Mouse (Mus musculus) liver, postnatal 0 days (tissue): ENCODE measurements at regions not wholly inside any gene's neighbourhood (a gene's known extent, or its start where the extent isn't known, plus 50 kb on each side); places are given as distances from the start of the nearest gene placed in this dataset.

ENCODE experiments used
- CTCF ChIP-seq: sonication (generic); IDR thresholded peaks from 2 replicates; pipeline ENCODE4 v1.5.1; 2016; ENCODE audit warnings: antibody characterized with exemption, low read depth
- EP300 ChIP-seq: IDR thresholded peaks from 2 replicates; pipeline ENCODE4 v1.6.1; 2016; ENCODE audit warnings: antibody characterized with exemption, low read depth, mild to moderate bottlenecking

DNA sequence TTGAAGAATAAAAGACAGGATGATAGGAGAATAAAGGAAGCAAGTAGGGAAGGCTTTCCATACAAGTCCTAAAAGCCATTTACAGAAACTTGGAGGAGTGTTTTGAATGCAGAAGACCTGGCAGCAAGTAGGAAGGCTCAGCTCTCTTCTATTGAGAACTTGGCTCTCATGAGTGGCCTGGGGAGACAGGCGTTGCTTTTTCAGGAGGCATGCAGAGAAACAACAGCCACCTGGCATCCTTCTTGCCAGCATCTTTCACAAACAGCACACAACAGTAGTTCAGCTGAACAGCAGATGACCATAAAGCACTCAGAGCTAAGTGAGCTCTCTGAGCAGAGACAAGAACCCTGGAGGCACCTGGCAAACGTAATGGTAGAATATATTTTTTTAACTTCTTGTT, 83.8 kb upstream of the Stmnd1 start:
- TF ChIP-seq CTCF (no peak), EP300 (no peak)
